Mouse (Mus musculus) CH12.LX (cell line): Measurements from ENCODE around the gene Taz. TPM values are rescaled to one million over a fixed set of nuclear protein-coding genes. Genes with fewer than 3 reads are reported as not detected.

ENCODE experiments used
- DNase-seq: peaks from one replicate; pipeline ENCODE4 v3.0.0-alpha.2; 2013; ENCODE audit errors: extremely low read depth
- H3K27ac ChIP-seq: 2 replicates; pipeline ENCODE4 v1.5.1; 2012; ENCODE audit warnings: low read depth, mild to moderate bottlenecking, control low read depth, moderate library complexity; ENCODE audit not compliant: insufficient read depth
- H3K27me3 ChIP-seq: replicated peaks from 2 replicates; pipeline ENCODE3; 2012; ENCODE audit warnings: inconsistent platforms
- H3K36me3 ChIP-seq, 2 experiments: replicated peaks in 1 of 2; 2 replicates each; pipeline versions ENCODE3 to v1.6.1; 2012; ENCODE audit warnings: inconsistent platforms in 1 of 2, low read length in 1 of 2, mild to moderate bottlenecking in 1 of 2, mixed read lengths in 1 of 2, moderate library complexity in 1 of 2; ENCODE audit not compliant: control insufficient read depth in 1 of 2, insufficient read depth in 1 of 2
- H3K4me1 ChIP-seq, 2 experiments: 2 replicates each; pipeline ENCODE4 v1.6.1; 2012; ENCODE audit warnings: inconsistent platforms in 1 of 2, moderate library complexity in 1 of 2; ENCODE audit not compliant: insufficient read depth in 2 of 2, control insufficient read depth in 1 of 2
- H3K4me2 ChIP-seq: 2 replicates; pipeline ENCODE4 v1.6.1; 2012; ENCODE audit warnings: low read depth, mild to moderate bottlenecking, control low read depth; ENCODE audit not compliant: poor library complexity, insufficient read depth, severe bottlenecking
- H3K4me3 ChIP-seq, 3 experiments: fragments of 150-350 bp in 1 of 3; sonication (generic) in 1 of 3; replicated peaks in 1 of 3; 2 replicates each; pipeline versions ENCODE3 to v1.5.1; 2011 to 2012; ENCODE audit warnings: low read depth in 2 of 3, low read length in 2 of 3, mild to moderate bottlenecking in 2 of 3, moderate library complexity in 2 of 3, control low read depth in 1 of 3, improper control_type of control experiment in 1 of 3, inconsistent platforms in 1 of 3, mixed read lengths in 1 of 3; ENCODE audit not compliant: poor library complexity in 1 of 3
- H3K79me2 ChIP-seq: replicated peaks from 2 replicates; pipeline ENCODE4 v1.6.1; 2012; ENCODE audit warnings: mild to moderate bottlenecking, moderate library complexity; ENCODE audit not compliant: control insufficient read depth, poor library complexity, insufficient read depth, severe bottlenecking; ENCODE audit errors: extremely low read depth
- H3K9ac ChIP-seq: 2 replicates; pipeline ENCODE4 v1.6.1; 2012; ENCODE audit warnings: low read depth, mild to moderate bottlenecking, control low read depth, moderate library complexity; ENCODE audit not compliant: insufficient read depth
- H3K9me3 ChIP-seq: replicated peaks from 2 replicates; pipeline ENCODE3; 2012; ENCODE audit warnings: low read length, inconsistent platforms, mixed read lengths
- BHLHE40 ChIP-seq: IDR thresholded peaks from 2 replicates; pipeline ENCODE4 v1.6.1; 2011; ENCODE audit warnings: mild to moderate bottlenecking, low read depth, low read length, improper control_type of control experiment
- CHD1 ChIP-seq: IDR thresholded peaks from 2 replicates; pipeline ENCODE4 v1.6.1; 2012; ENCODE audit warnings: low read depth, low read length, improper control_type of control experiment, inconsistent platforms
- CHD2 ChIP-seq: IDR thresholded peaks from 2 replicates; pipeline ENCODE4 v1.6.1; 2011; ENCODE audit warnings: low read length, improper control_type of control experiment
- E2F4 ChIP-seq: IDR thresholded peaks from 2 replicates; pipeline ENCODE4 v1.6.1; 2011; ENCODE audit warnings: low read depth, low read length, improper control_type of control experiment; ENCODE audit not compliant: insufficient replicate concordance
- ELF1 ChIP-seq: IDR thresholded peaks from 2 replicates; pipeline ENCODE4 v1.6.1; 2014; ENCODE audit warnings: low read depth, mild to moderate bottlenecking, inconsistent platforms, low read length, improper control_type of control experiment
- EP300 ChIP-seq: IDR thresholded peaks from 2 replicates; pipeline ENCODE4 v1.6.1; 2011; ENCODE audit warnings: low read length, improper control_type of control experiment
- HCFC1 ChIP-seq: IDR thresholded peaks from 2 replicates; pipeline ENCODE4 v1.6.1; 2012; ENCODE audit warnings: low read depth, mild to moderate bottlenecking, inconsistent platforms, low read length, improper control_type of control experiment
- IRF4 ChIP-seq: IDR thresholded peaks from 2 replicates; pipeline ENCODE4 v1.6.1; 2014; ENCODE audit warnings: low read depth, mild to moderate bottlenecking, inconsistent platforms, low read length, improper control_type of control experiment
- JUN ChIP-seq: IDR thresholded peaks from 2 replicates; pipeline ENCODE4 v1.6.1; 2011; ENCODE audit warnings: low read depth, mild to moderate bottlenecking, low read length, improper control_type of control experiment, moderate library complexity; ENCODE audit not compliant: insufficient read depth
- JUND ChIP-seq: conservative IDR thresholded peaks from 2 replicates; pipeline ENCODE4 v1.6.1; 2011; ENCODE audit warnings: low read depth, low read length, improper control_type of control experiment
- MAFK ChIP-seq: IDR thresholded peaks from 2 replicates; pipeline ENCODE4 v1.6.1; 2011; ENCODE audit warnings: low read length, improper control_type of control experiment; ENCODE audit not compliant: insufficient replicate concordance
- MAX ChIP-seq: IDR thresholded peaks from 2 replicates; pipeline ENCODE4 v1.6.1; 2011; ENCODE audit warnings: low read length, improper control_type of control experiment
- MXI1 ChIP-seq: IDR thresholded peaks from 2 replicates; pipeline ENCODE4 v1.6.1; 2011; ENCODE audit warnings: mild to moderate bottlenecking, low read depth, low read length, improper control_type of control experiment
- MYC ChIP-seq: IDR thresholded peaks from 2 replicates; pipeline ENCODE4 v1.6.1; 2011; ENCODE audit warnings: low read depth, mild to moderate bottlenecking, improper control_type of control experiment, low read length
- NELFE ChIP-seq: IDR thresholded peaks from 2 replicates; pipeline ENCODE4 v1.6.1; 2011; ENCODE audit warnings: low read depth, low read length, improper control_type of control experiment
- PAX5 ChIP-seq: IDR thresholded peaks from 2 replicates; pipeline ENCODE4 v1.6.1; 2012; ENCODE audit warnings: low read length, inconsistent platforms, mixed read lengths
- POLR2A ChIP-seq: IDR thresholded peaks from 2 replicates; pipeline ENCODE4 v1.6.1; 2011; ENCODE audit warnings: low read depth, mild to moderate bottlenecking, improper control_type of control experiment, low read length
- POLR2AphosphoS2 ChIP-seq: IDR thresholded peaks from 2 replicates; pipeline ENCODE4 v1.6.1; 2011; ENCODE audit warnings: low read depth, low read length, improper control_type of control experiment
- SIN3A ChIP-seq: IDR thresholded peaks from 2 replicates; pipeline ENCODE4 v1.6.1; 2012; ENCODE audit warnings: low read length, improper control_type of control experiment, inconsistent platforms
- SMC3 ChIP-seq: IDR thresholded peaks from 2 replicates; pipeline ENCODE4 v1.6.1; 2011; ENCODE audit warnings: low read depth, low read length, improper control_type of control experiment
- TBP ChIP-seq: conservative IDR thresholded peaks from 2 replicates; pipeline ENCODE4 v1.6.1; 2011; ENCODE audit warnings: low read depth, low read length, improper control_type of control experiment
- TCF12 ChIP-seq: IDR thresholded peaks from 2 replicates; pipeline ENCODE4 v1.6.1; 2014; ENCODE audit warnings: low read depth, mild to moderate bottlenecking, inconsistent platforms, low read length, improper control_type of control experiment
- USF1 ChIP-seq: IDR thresholded peaks from 2 replicates; pipeline ENCODE4 v1.6.1; 2014; ENCODE audit warnings: low read depth, mild to moderate bottlenecking, inconsistent platforms, low read length, improper control_type of control experiment
- ZC3H11A ChIP-seq: IDR thresholded peaks from 2 replicates; pipeline ENCODE4 v1.6.1; 2012; ENCODE audit warnings: low read depth, mild to moderate bottlenecking, inconsistent platforms, low read length, improper control_type of control experiment
- ZMIZ1 ChIP-seq: IDR thresholded peaks from 2 replicates; pipeline ENCODE4 v1.6.1; 2012; ENCODE audit warnings: low read depth, mild to moderate bottlenecking, inconsistent platforms, low read length, improper control_type of control experiment
- ZNF384 ChIP-seq: IDR thresholded peaks from 2 replicates; pipeline ENCODE4 v1.6.1; 2012; ENCODE audit warnings: low read depth, low read length, improper control_type of control experiment, inconsistent platforms
- dilution Hi-C: fragments of 300-500 bp; cut with MboI; formaldehyde crosslinking; loops from 2 replicates; pipeline ENCODE4 v1.14.3; 2020; ENCODE audit warnings: low sequenced_read_pairs; ENCODE audit not compliant: extremely low pct_unique_long_range_greater_than_20kb, extremely low pct_ligation_motif_present
- in situ Hi-C: fragments of 300-500 bp; cut with MboI; formaldehyde crosslinking; loops from 3 replicates; pipeline ENCODE4 v1.14.3; 2019; ENCODE audit warnings: low sequenced_read_pairs, low pct_ligation_motif_present, low pct_unique_long_range_greater_than_20kb, mixed read lengths
- polyA plus RNA-seq: library from polyadenylated mRNA; unstranded; fragments of >175 nt; gene quantifications from 2 replicates; pipeline ENCODE4 v1.2.1, GENCODE M21; 2012; ENCODE audit warnings: low read depth; ENCODE audit not compliant: insufficient read length
- total RNA-seq, 2 experiments: library from RNA; depleted of rRNA; stranded (reverse); fragments of 300-350 nt in 1 of 2; fragments of >200 nt in 1 of 2; gene quantifications; 2 replicates each; pipeline ENCODE4 v1.2.3; 2012 to 2014

The Taz gene
- total and polyA plus RNA-seq, 3 experiments, result 25.6 to 40.4 (median 29.2) TPM

- peaks cover 9 to 26% of the 10 kb centered on the region in 2 experiments; a peak in 2 of 4 replicates for H3K4me1 ChIP-seq
- TF ChIP-seq ZNF384 (no peak), TCF12 (0 out of 2 replicates have a peak, but pooled peaks have one; percentile 39), MAX (0 out of 2 replicates have a peak, but pooled peaks have one; percentile 26), NELFE (peak; percentile 50; the same call in 1 of the 2 replicates), IRF4 (0 out of 2 replicates have a peak, but pooled peaks have one; percentile 14), MXI1 (peak; percentile 70), SIN3A (0 out of 2 replicates have a peak, but pooled peaks have one; percentile 31), SMC3 (no peak), USF1 (no peak), BHLHE40 (0 out of 2 replicates have a peak, but pooled peaks have one; percentile 6), CHD2 (no peak), TBP (peak; percentile 71), POLR2A (peak; percentile 74), MYC (0 out of 2 replicates have a peak, but pooled peaks have one; percentile 37), EP300 (no peak), HCFC1 (peak; percentile 39; the same call in 1 of the 2 replicates), CHD1 (peak; percentile 92; the same call in 1 of the 2 replicates)
- TF ChIP-seq, all 38 proteins: peak for 12
- Histone ChIP-seq H3K27me3 (no peaks in the 10 kb centered on the region), H3K9me3 (no peaks in the 10 kb centered on the region), H3K36me3 (peaks cover 0 to 15% of the 10 kb centered on the region in 2 experiments), H3K4me2 (peak within 1 kb of the TSS; percentile 73), H3K9ac (peak within 1 kb of the TSS; percentile 64), H3K4me3 (peak within 1 kb of the TSS; percentile 39 to 53 (median 41)), H3K79me2 (no peaks in the 10 kb centered on the region; the same call in 1 of the 2 replicates), H3K27ac (no peak within 1 kb of the TSS)
- dilution Hi-C loops, result no loop called here
- DNase-seq, result peak; percentile 40
- in situ Hi-C loops, result no loop called here
These were observed 47.0 kb downstream of the Taz start, which contains the start of gene Plxna3 for GRCm38 (mm10) chrX:74328725-74329161. Plxna3 (plus strand) TSS chrX:74329066.

GRCm38 (mm10) chrX:74329215-74329671 is 47.5 kb downstream of the Taz start:
- no peak for TF ChIP-seq EP300
- no peak for TF ChIP-seq MAFK
- no peak for TF ChIP-seq ELF1
- no peak for TF ChIP-seq POLR2AphosphoS2
- TF ChIP-seq HCFC1, result no peak
- TF ChIP-seq JUN, result no peak
- TF ChIP-seq USF1, result no peak
- no peak for TF ChIP-seq SIN3A
- no peak for TF ChIP-seq MAX
- TF ChIP-seq PAX5, result no peak
- no peak for TF ChIP-seq ZC3H11A
- no peak for TF ChIP-seq JUND
- TF ChIP-seq ZMIZ1, result no peak
- TF ChIP-seq E2F4, result no peak
- H3K36me3 ChIP-seq, result peaks cover 0 to 20% of the 10 kb centered on the region in 2 experiments
- H3K27me3 ChIP-seq, result no peaks in the 10 kb centered on the region
- no peak for DNase-seq
- H3K4me1 ChIP-seq, result peaks cover 9 to 26% of the 10 kb centered on the region in 2 experiments; a peak in 2 of 4 replicates
- no peak overlapping the region for H3K27ac ChIP-seq
- dilution Hi-C loops, result no loop called here
- no peaks in the 10 kb centered on the region; the same call in 1 of the 2 replicates for H3K79me2 ChIP-seq
- no peaks in the 10 kb centered on the region for H3K9me3 ChIP-seq
- in situ Hi-C loops, result no loop called here
- H3K4me3 ChIP-seq, result peak overlapping the region; percentile 37 to 53 (median 39)
- peak overlapping the region; percentile 73 for H3K4me2 ChIP-seq
- peak overlapping the region; percentile 64 for H3K9ac ChIP-seq
